Mouse (Mus musculus) heart, embryonic 16.5 days (tissue): ENCODE results near the gene Epb41l5. TPM values are rescaled to one million over a fixed set of nuclear protein-coding genes. Genes with fewer than 3 reads are reported as not detected.

ENCODE experiments used
- ATAC-seq: fragments of 200-750 bp; cut with Nextera tagmentation; replicated peaks from 2 replicates; pipeline ENCODE4 v1.8.0; 2017; ENCODE audit warnings: moderate number of reproducible peaks; ENCODE audit not compliant: insufficient read depth, low FRiP score; ENCODE audit errors: extremely low read depth
- H3K27ac ChIP-seq: fragments of 300-500 bp; sonication (generic); 2 replicates; pipeline ENCODE4 v1.5.1; 2014; ENCODE audit warnings: mild to moderate bottlenecking, low read length, control low read depth, moderate library complexity
- H3K27me3 ChIP-seq: fragments of 300-500 bp; sonication (generic); 2 replicates; pipeline ENCODE4 v1.6.1; 2014; ENCODE audit warnings: low read length, mixed read lengths; ENCODE audit not compliant: control insufficient read depth, insufficient read depth
- H3K36me3 ChIP-seq: fragments of 300-500 bp; sonication (generic); 2 replicates; pipeline ENCODE4 v1.6.1; 2014; ENCODE audit not compliant: control insufficient read depth, insufficient read depth
- H3K4me1 ChIP-seq: fragments of 300-500 bp; sonication (generic); 2 replicates; pipeline ENCODE4 v1.6.1; 2014; ENCODE audit warnings: low read length, mixed read lengths; ENCODE audit not compliant: control insufficient read depth, insufficient read depth
- H3K4me2 ChIP-seq: fragments of 300-500 bp; sonication (generic); 2 replicates; pipeline ENCODE4 v1.6.1; 2014; ENCODE audit warnings: low read depth, mild to moderate bottlenecking, control low read depth, low read length
- H3K4me3 ChIP-seq: fragments of 300-500 bp; sonication (generic); 2 replicates; pipeline ENCODE4 v1.5.1; 2014; ENCODE audit warnings: mild to moderate bottlenecking, control low read depth, low read length
- H3K9ac ChIP-seq: fragments of 300-500 bp; sonication (generic); 2 replicates; pipeline ENCODE4 v1.6.1; 2014; ENCODE audit warnings: low read length, control low read depth
- H3K9me3 ChIP-seq: fragments of 300-500 bp; sonication (generic); replicated peaks from 2 replicates; pipeline ENCODE4 v1.6.1; 2016; ENCODE audit warnings: low read length; ENCODE audit not compliant: control insufficient read depth
- WGBS: fragments of 180-500 bp; shearing (Covaris S2); extraction: QIAGEN DNeasy Blood & Tissue Kit; methylation state at CpG from one replicate; pipeline ENCODE4 v1.1.7; 2014; 5-methylcytosine and 5-hydroxymethylcytosine counted together
- polyA plus RNA-seq: library from polyadenylated mRNA; unstranded; fragments of >200 nt; fragmentation: Nextera tagmentation; extraction: Ambion mirVana; gene quantifications from 2 replicates; pipeline ENCODE4 v1.2.1, GENCODE M21; 2015

Epb41l5 gene
- polyA plus RNA-seq, 1 experiment from 2014 or later: 12.7 TPM

GRCm38 (mm10) chr1:119532165-119532564, 116.6 kb downstream of the Epb41l5 start:
- Histone ChIP-seq H3K4me2 (no peak overlapping the region), H3K36me3 (peaks cover 19% of the 10 kb centered on the region), H3K9ac (no peak overlapping the region), H3K27ac (no peak overlapping the region), H3K4me1 (peaks cover 6% of the 10 kb centered on the region), H3K27me3 (no peaks in the 10 kb centered on the region), H3K9me3 (peaks cover 7% of the 10 kb centered on the region), H3K4me3 (no peak overlapping the region)
- WGBS: 90% methylated on average over 6 of the region's 6 CpGs
- ATAC-seq: no peak

GRCm38 (mm10) chr1:119530941-119531340, 117.9 kb downstream of the Epb41l5 start:
- 82% methylated on average over 13 of the region's 13 CpGs for WGBS
- Histone ChIP-seq H3K27ac (no peak overlapping the region), H3K4me2 (no peak overlapping the region), H3K4me3 (no peak overlapping the region), H3K9ac (no peak overlapping the region), H3K9me3 (peaks cover 11% of the 10 kb centered on the region), H3K36me3 (peaks cover 25% of the 10 kb centered on the region), H3K4me1 (peaks cover 10% of the 10 kb centered on the region), H3K27me3 (no peaks in the 10 kb centered on the region)
- ATAC-seq: no peak

- WGBS: 1% methylated on average over 78 of the region's 82 CpGs
- Histone ChIP-seq H3K4me2 (peak within 1 kb of the TSS; percentile 71), H3K27ac (peak within 1 kb of the TSS; percentile 90), H3K36me3 (peaks cover 25% of the 10 kb centered on the region), H3K9ac (peak within 1 kb of the TSS; percentile 87), H3K9me3 (peaks cover 11% of the 10 kb centered on the region), H3K4me1 (peaks cover 20% of the 10 kb centered on the region), H3K4me3 (peak within 1 kb of the TSS; percentile 75), H3K27me3 (no peaks in the 10 kb centered on the region)
- peak; percentile 96 for ATAC-seq
These were observed 122.9 kb downstream of the Epb41l5 start, which contains the start of gene Tmem185b for GRCm38 (mm10) chr1:119525689-119526591. Tmem185b (plus strand) TSS chr1:119526160.

GRCm38 (mm10) chr1:119525004-119525444, 123.8 kb downstream of the Epb41l5 start:
- H3K4me2 ChIP-seq: peak overlapping the region; percentile 71
- H3K27me3 ChIP-seq: no peaks in the 10 kb centered on the region
- peak overlapping the region; percentile 75 for H3K4me3 ChIP-seq
- peaks cover 20% of the 10 kb centered on the region for H3K4me1 ChIP-seq
- peaks cover 11% of the 10 kb centered on the region for H3K9me3 ChIP-seq
- ATAC-seq: no peak
- WGBS: 17% methylated on average over 5 of the region's 5 CpGs
- H3K27ac ChIP-seq: peak overlapping the region; percentile 14; the same call in 1 of the 2 replicates
- H3K36me3 ChIP-seq: peaks cover 25% of the 10 kb centered on the region
- H3K9ac ChIP-seq: peak overlapping the region; percentile 87

DNA sequence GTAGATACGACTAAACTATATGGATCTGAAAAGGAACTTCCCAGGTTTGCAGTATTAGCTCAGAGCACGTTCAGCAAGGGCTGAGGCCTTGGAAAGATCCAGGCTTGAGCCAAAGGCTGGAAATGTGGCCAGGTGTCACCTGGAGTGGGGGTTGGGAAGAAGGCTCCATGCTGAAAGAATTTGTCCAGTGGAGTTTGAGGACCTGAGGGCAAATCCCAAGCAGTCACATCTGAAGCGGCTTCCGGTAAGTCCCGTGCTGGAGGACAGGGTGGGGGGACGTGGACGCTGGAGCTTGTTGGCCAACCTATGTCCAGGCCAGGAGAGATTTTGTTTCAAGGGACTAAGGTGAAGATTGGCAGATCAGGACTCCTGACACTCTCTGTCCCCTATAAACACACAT, 125.0 kb downstream of the Epb41l5 start:
- H3K27me3 ChIP-seq: no peaks in the 10 kb centered on the region
- H3K4me3 ChIP-seq: no peak overlapping the region
- no peak overlapping the region for H3K27ac ChIP-seq
- 90% methylated on average over 7 of the region's 7 CpGs for WGBS
- H3K9me3 ChIP-seq: peaks cover 9% of the 10 kb centered on the region
- peaks cover 20% of the 10 kb centered on the region for H3K4me1 ChIP-seq
- peaks cover 17% of the 10 kb centered on the region for H3K36me3 ChIP-seq
- no peak overlapping the region for H3K9ac ChIP-seq
- ATAC-seq: no peak
- H3K4me2 ChIP-seq: no peak overlapping the region

- peaks cover 6% of the 10 kb centered on the region; the same call in 1 of the 2 replicates for H3K9me3 ChIP-seq
- H3K4me2 ChIP-seq: no peak overlapping the region
- ATAC-seq: no peak
- no peaks in the 10 kb centered on the region for H3K27me3 ChIP-seq
- H3K4me1 ChIP-seq: peaks cover 20% of the 10 kb centered on the region
- peaks cover 13% of the 10 kb centered on the region for H3K36me3 ChIP-seq
- H3K9ac ChIP-seq: no peak overlapping the region
- 75% methylated on average over 7 of the region's 7 CpGs for WGBS
- H3K27ac ChIP-seq: no peak overlapping the region
- H3K4me3 ChIP-seq: no peak overlapping the region
These were observed 125.4 kb downstream of the Epb41l5 start for GRCm38 (mm10) chr1:119523369-119523768.

GRCm38 (mm10) chr1:119522726-119523125, 126.1 kb downstream of the Epb41l5 start:
- Histone ChIP-seq H3K4me1 (peaks cover 25% of the 10 kb centered on the region), H3K4me3 (no peak overlapping the region), H3K36me3 (peaks cover 11% of the 10 kb centered on the region), H3K9ac (no peak overlapping the region), H3K27me3 (no peaks in the 10 kb centered on the region), H3K4me2 (no peak overlapping the region), H3K9me3 (peaks cover 6% of the 10 kb centered on the region; the same call in 1 of the 2 replicates), H3K27ac (no peak overlapping the region)
- 78% methylated on average over 4 of the region's 4 CpGs for WGBS
- no peak for ATAC-seq

- H3K4me1 ChIP-seq: peaks cover 22% of the 10 kb centered on the region
- ATAC-seq: no peak
- H3K4me3 ChIP-seq: no peak overlapping the region
- H3K27me3 ChIP-seq: no peaks in the 10 kb centered on the region
- H3K4me2 ChIP-seq: no peak overlapping the region
- H3K9ac ChIP-seq: no peak overlapping the region
- H3K9me3 ChIP-seq: peaks cover 4% of the 10 kb centered on the region; the same call in 1 of the 2 replicates
- H3K36me3 ChIP-seq: peaks cover 1% of the 10 kb centered on the region
- 75% methylated on average over 7 of the region's 7 CpGs for WGBS
- H3K27ac ChIP-seq: no peak overlapping the region
These were observed 127.1 kb downstream of the Epb41l5 start for GRCm38 (mm10) chr1:119521681-119522080.

GRCm38 (mm10) chr1:119521029-119521428, 127.8 kb downstream of the Epb41l5 start:
- Histone ChIP-seq H3K9ac (no peak overlapping the region), H3K27ac (no peak overlapping the region), H3K27me3 (no peaks in the 10 kb centered on the region), H3K9me3 (0 out of 2 replicates have a peak, but pooled peaks cover 4% of the 10 kb centered on the region), H3K4me1 (peaks cover 17% of the 10 kb centered on the region), H3K4me2 (no peak overlapping the region), H3K36me3 (no peaks in the 10 kb centered on the region), H3K4me3 (no peak overlapping the region)
- WGBS: 40% methylated on average over 2 of the region's 2 CpGs
- no peak for ATAC-seq
